10 mouse cellular contexts compared by ENCODE assay signal in genomic region chr15:8706178-8706577, GRCm38 (mm10). TPM values are rescaled to one million over a fixed set of nuclear protein-coding genes. Genes with fewer than 3 reads are reported as not detected.
A peak's percentile ranks its signal among the peaks of the same experiment; 100 is the strongest.
DNase-seq lines count a peak whose midpoint lies in the region; ATAC-seq and TF ChIP-seq lines count a peak whose summit lies in the region.
"Had no signal": no experiment of that assay in that cellular context is flagged by ENCODE, and none has a peak within 500 bp of the region (broad histone marks: within the 10 kb centered on the region; RNA-seq: fewer than 3 reads in every experiment).

No protein-coding gene starts in this region.

- no peak overlapping the region for H3K27ac ChIP-seq in forebrain, postnatal 0 days (ENCODE audit: low read depth, low read length)
- H3K27ac ChIP-seq: heart, embryonic 13.5 days had no signal

- no peak overlapping the region for H3K9ac ChIP-seq in forebrain, postnatal 0 days
- H3K9ac ChIP-seq: heart, embryonic 13.5 days had no signal

- 48% methylated on average over 4 of the region's 4 CpGs for WGBS in forebrain, postnatal 0 days

- no peaks in the 10 kb centered on the region for H3K27me3 ChIP-seq in forebrain, postnatal 0 days (ENCODE audit: insufficient read depth, low read length)
- H3K27me3 ChIP-seq: CH12.LX; heart, embryonic 13.5 days had no signal

- no peak overlapping the region for H3K4me2 ChIP-seq in forebrain, postnatal 0 days (ENCODE audit: low read depth)
- H3K4me2 ChIP-seq: heart, embryonic 13.5 days had no signal

- no peaks in the 10 kb centered on the region for H3K4me1 ChIP-seq in forebrain, postnatal 0 days (ENCODE audit: insufficient read depth)

- DNase-seq in heart, adult 11 months = peak; percentile 41
- DNase-seq in heart, adult 8-10 months (ENCODE audit: low spot score) = no peak
- DNase-seq in adipocyte (ENCODE audit: low spot score) = peak; percentile 93
- DNase-seq in forebrain, postnatal 0 days = peak; percentile 79
- DNase-seq in left cerebral cortex, postnatal 4 days = peak; percentile 80
- DNase-seq in gastrocnemius, adult 8-10 months (ENCODE audit: low spot score in 2 of 2) = no peak

- intact Hi-C loops in left cerebral cortex, postnatal 4 days (cut with DNase I) = no loop called here

- ATAC-seq in forebrain, postnatal 0 days = peak; percentile 34
- no peak for ATAC-seq in monocyte, adult 5-6 weeks (replicated peaks; ENCODE audit: insufficient number of reproducible peaks, low FRiP score, low TSS enrichment, poor library complexity, severe bottlenecking)
- ATAC-seq in erythroid progenitor cell, adult 5-6 weeks (replicated peaks; ENCODE audit: low FRiP score, poor library complexity, severe bottlenecking) = no peak

- TF ChIP-seq CTCF in forebrain, postnatal 0 days (IDR thresholded peaks at IDR 0.05; ENCODE audit: low read depth) = no peak

- H3K9me3 ChIP-seq in forebrain, postnatal 0 days (ENCODE audit: low read length) = no peaks in the 10 kb centered on the region
- H3K9me3 ChIP-seq: heart, embryonic 13.5 days had no signal

- H3K4me3 ChIP-seq in forebrain, postnatal 0 days (ENCODE audit: low read depth, low read length) = no peak overlapping the region
- H3K4me3 ChIP-seq: heart, embryonic 13.5 days had no signal

- no peaks in the 10 kb centered on the region for H3K36me3 ChIP-seq in forebrain, postnatal 0 days (ENCODE audit: insufficient read depth)

RNA-seq across cellular contexts. Expression of gene Slc1a3, which starts 4.4 kb away (rescaled TPM):
- total RNA-seq in heart, adult 8-10 months (2022) = 1 to 10 TPM; 1.4 to 1.8 (median 1.7) TPM
- 210 and 234 TPM in 2 replicates for total RNA-seq in forebrain, postnatal 0 days (2014; rRNA removed)
- polyA plus RNA-seq in forebrain, postnatal 0 days (2015; fragmentation: Nextera tagmentation; extraction: Ambion mirVana) = 147 and 192 TPM in 2 replicates
- 100 to 1,000 TPM; 207 to 215 TPM for total RNA-seq in left cerebral cortex, postnatal 4 days (2021)
- total RNA-seq in monocyte, adult 5-6 weeks (2017) = 0.38 TPM in 1 of 3 replicates, not detected in the others
- 1 to 10 TPM in 3 of 4 experiments, under 1 TPM in 1; 0.56 to 2.8 (median 1.3) TPM for total RNA-seq in gastrocnemius, adult 8-10 months (2022)
- total RNA-seq in erythroid progenitor cell, adult 5-6 weeks (2015; ENCODE audit: low replicate concordance) = 6.5 and 19.7 TPM in 2 replicates
- total RNA-seq in erythroid progenitor cell, adult 5-6 weeks (2017; ENCODE audit: low replicate concordance) = 1.7 and 2.6 TPM in 2 replicates

Comparison
In these comparisons a context has a peak if more than half of its experiments do, and no peak if none do; other contexts are left out.
1. DNase-seq: peak in heart, adult 11 months (single experiment), adipocyte (single experiment), forebrain, postnatal 0 days (single experiment) and left cerebral cortex, postnatal 4 days (single experiment); none in heart, adult 8-10 months (single experiment) and gastrocnemius, adult 8-10 months (0 of 2).
2. RNA of gene Slc1a3, which starts 4.4 kb away (total RNA-seq): 210 to 234 TPM in forebrain, postnatal 0 days and 207 to 215 TPM in left cerebral cortex, postnatal 4 days; 1.7 to 19.7 TPM in erythroid progenitor cell, adult 5-6 weeks, 1.4 to 1.8 TPM in heart, adult 8-10 months, 0.56 to 2.8 TPM in gastrocnemius, adult 8-10 months and 0.38 TPM in monocyte, adult 5-6 weeks; every median in the first group is over 10 times any median in the second.